Mouse (Mus musculus) lung, postnatal 0 days (tissue): ENCODE measurements at regions not wholly inside any gene's neighbourhood (a gene's known extent, or its start where the extent isn't known, plus 50 kb on each side); places are given as distances from the start of the nearest gene placed in this dataset.

Source experiments
- ATAC-seq: fragments of 200-750 bp; cut with Nextera tagmentation; 2 replicates; pipeline ENCODE4 v1.8.0; 2017; ENCODE audit warnings: moderate library complexity
- DNase-seq: peaks from one replicate; pipeline ENCODE4 v3.0.0-alpha.2; 2016; ENCODE audit warnings: low spot score
- H3K27ac ChIP-seq: fragments of 300-500 bp; sonication (generic); 2 replicates; pipeline ENCODE4 v1.5.1; 2014; ENCODE audit warnings: antibody characterized with exemption, mild to moderate bottlenecking, low read length, mixed read lengths
- H3K27me3 ChIP-seq: fragments of 300-500 bp; sonication (generic); replicated peaks from 2 replicates; pipeline ENCODE4 v1.6.1; 2014; ENCODE audit warnings: low read length, mixed read lengths; ENCODE audit not compliant: insufficient read depth
- H3K36me3 ChIP-seq: fragments of 300-500 bp; sonication (generic); 2 replicates; pipeline ENCODE4 v1.6.1; 2014; ENCODE audit warnings: low read length, mixed read lengths; ENCODE audit not compliant: insufficient read depth
- H3K4me1 ChIP-seq: fragments of 300-500 bp; sonication (generic); 2 replicates; pipeline ENCODE4 v1.6.1; 2014; ENCODE audit warnings: antibody characterized with exemption, low read depth, low read length, mixed read lengths; ENCODE audit not compliant: insufficient read depth
- H3K4me2 ChIP-seq: fragments of 300-500 bp; sonication (generic); replicated peaks from 2 replicates; pipeline ENCODE4 v1.6.1; 2014; ENCODE audit warnings: low read depth, mild to moderate bottlenecking, low read length, moderate library complexity, mixed read lengths
- H3K4me3 ChIP-seq: fragments of 300-500 bp; sonication (generic); 2 replicates; pipeline ENCODE4 v1.5.1; 2014; ENCODE audit warnings: low read depth, low read length
- H3K9ac ChIP-seq: fragments of 300-500 bp; sonication (generic); replicated peaks from 2 replicates; pipeline ENCODE4 v1.6.1; 2014; ENCODE audit warnings: low read depth, mild to moderate bottlenecking
- H3K9me3 ChIP-seq: fragments of 300-500 bp; sonication (generic); 2 replicates; pipeline ENCODE4 v1.6.1; 2016; ENCODE audit warnings: low read length, mixed read lengths
- CTCF ChIP-seq: IDR thresholded peaks from 2 replicates; pipeline ENCODE4 v1.5.1; 2016; ENCODE audit warnings: antibody characterized with exemption, mild to moderate bottlenecking
- EP300 ChIP-seq: IDR thresholded peaks from 2 replicates; pipeline ENCODE4 v1.6.1; 2016; ENCODE audit warnings: antibody characterized with exemption, mild to moderate bottlenecking, control low read depth
- WGBS: fragments of 180-500 bp; shearing (Covaris S2); extraction: QIAGEN DNeasy Blood & Tissue Kit; methylation state at CpG from one replicate; pipeline ENCODE4 v1.1.7; 2014; 5-methylcytosine and 5-hydroxymethylcytosine counted together

GRCm38 (mm10) chr12:15551281-15551900, 265.3 kb downstream of the Trib2 start:
- WGBS = 67% methylated on average over 4 of the region's 4 CpGs
- Histone ChIP-seq H3K4me3 (no peak overlapping the region), H3K4me2 (no peak overlapping the region), H3K36me3 (no peaks in the 10 kb centered on the region), H3K27ac (no peak overlapping the region), H3K9me3 (no peaks in the 10 kb centered on the region), H3K27me3 (no peaks in the 10 kb centered on the region), H3K4me1 (no peaks in the 10 kb centered on the region), H3K9ac (no peak overlapping the region)
- TF ChIP-seq CTCF (no peak), EP300 (no peak)
- DNase-seq (no peak), ATAC-seq (no peak)

- Histone ChIP-seq H3K36me3 (no peaks in the 10 kb centered on the region), H3K9ac (no peak overlapping the region), H3K27ac (no peak overlapping the region), H3K4me1 (no peaks in the 10 kb centered on the region), H3K27me3 (no peaks in the 10 kb centered on the region), H3K4me2 (no peak overlapping the region), H3K9me3 (no peaks in the 10 kb centered on the region), H3K4me3 (no peak overlapping the region)
- WGBS = 50% methylated on average over 1 of the region's 1 CpGs
- TF ChIP-seq CTCF = no peak
- peak; percentile 66 for TF ChIP-seq EP300
- DNase-seq = peak; percentile 15
- ATAC-seq = peak; percentile 30
Measured at GRCm38 (mm10) chr12:15544351-15544750, 272.4 kb downstream of the Trib2 start.

GRCm38 (mm10) chr12:15542486-15542885, 274.2 kb downstream of the Trib2 start:
- DNase-seq = no peak
- no peak overlapping the region for H3K27ac ChIP-seq
- WGBS = 62% methylated on average over 2 of the region's 2 CpGs

GRCm38 (mm10) chr12:15536852-15537368, 279.8 kb downstream of the Trib2 start:
- H3K4me1 ChIP-seq = no peaks in the 10 kb centered on the region
- TF ChIP-seq EP300 (no peak), CTCF (no peak)
- H3K4me2 ChIP-seq = no peak overlapping the region
- no peak for ATAC-seq
- H3K4me3 ChIP-seq = no peak overlapping the region
- WGBS = 62% methylated on average over 8 of the region's 8 CpGs
- H3K9ac ChIP-seq = no peak overlapping the region
- no peak for DNase-seq
- no peaks in the 10 kb centered on the region for H3K36me3 ChIP-seq
- no peaks in the 10 kb centered on the region for H3K9me3 ChIP-seq
- H3K27me3 ChIP-seq = no peaks in the 10 kb centered on the region
- no peak overlapping the region for H3K27ac ChIP-seq

More at GRCm38 (mm10) chr12:15542486-15542885, 274.2 kb downstream of the Trib2 start:
- H3K9ac ChIP-seq = no peak overlapping the region
- H3K4me2 ChIP-seq = no peak overlapping the region
- H3K9me3 ChIP-seq = no peaks in the 10 kb centered on the region
- H3K4me3 ChIP-seq = no peak overlapping the region
- no peaks in the 10 kb centered on the region for H3K27me3 ChIP-seq
- ATAC-seq = no peak
- no peaks in the 10 kb centered on the region for H3K36me3 ChIP-seq
- TF ChIP-seq EP300 = no peak
- TF ChIP-seq CTCF = no peak
- H3K4me1 ChIP-seq = no peaks in the 10 kb centered on the region

- H3K27me3 ChIP-seq = no peaks in the 10 kb centered on the region
- H3K9ac ChIP-seq = no peak overlapping the region
- no peaks in the 10 kb centered on the region for H3K4me1 ChIP-seq
- no peak overlapping the region for H3K4me3 ChIP-seq
- no peaks in the 10 kb centered on the region for H3K36me3 ChIP-seq
- no peaks in the 10 kb centered on the region for H3K9me3 ChIP-seq
- TF ChIP-seq CTCF (no peak), EP300 (no peak)
- no peak overlapping the region for H3K27ac ChIP-seq
- DNase-seq (no peak), ATAC-seq (no peak)
- 91% methylated on average over 5 of the region's 5 CpGs for WGBS
- no peak overlapping the region for H3K4me2 ChIP-seq
Measured at GRCm38 (mm10) chr12:15536247-15536646, 280.5 kb downstream of the Trib2 start.

- 3% methylated on average over 6 of the region's 6 CpGs for WGBS
- Histone ChIP-seq H3K9ac (no peak overlapping the region), H3K36me3 (no peaks in the 10 kb centered on the region), H3K4me1 (no peaks in the 10 kb centered on the region), H3K27me3 (no peaks in the 10 kb centered on the region), H3K4me3 (no peak overlapping the region), H3K4me2 (no peak overlapping the region), H3K27ac (no peak overlapping the region), H3K9me3 (no peaks in the 10 kb centered on the region)
- DNase-seq (peak; percentile 76), ATAC-seq (no peak)
- TF ChIP-seq CTCF (peak; percentile 87), EP300 (no peak)
Measured at GRCm38 (mm10) chr12:15535822-15536221, 280.9 kb downstream of the Trib2 start.
